Mouse (Mus musculus): ENCODE results near the gene Cdk6. TPM values are rescaled to one million over a fixed set of nuclear protein-coding genes. Genes with fewer than 3 reads are reported as not detected.

Gene Cdk6
- polyA plus RNA-seq, 1 experiment = 13.4 TPM

DNA sequence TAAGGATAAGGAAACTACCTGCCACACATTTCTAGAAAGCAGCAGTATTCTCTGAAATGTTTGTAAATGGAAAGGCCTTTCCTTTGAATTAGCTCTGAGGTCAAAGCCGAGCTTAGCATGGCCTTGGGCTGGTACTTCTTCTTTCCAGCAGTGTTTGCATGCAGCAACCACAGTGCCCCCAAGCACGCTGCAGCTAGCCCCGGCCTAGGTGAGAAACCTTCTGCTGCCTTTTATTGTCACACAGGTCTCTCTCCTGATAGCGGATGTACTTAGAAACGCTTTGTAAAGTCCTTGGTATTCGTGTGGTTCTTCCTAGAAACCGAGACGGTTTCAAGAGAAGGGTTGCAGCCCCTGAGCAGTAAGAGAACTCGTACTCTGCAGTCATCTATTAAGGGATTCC lies 119.6 kb downstream of the Cdk6 start:
- no peak for DNase-seq
- WGBS = 50% methylated on average over 9 of the region's 9 CpGs
- Histone ChIP-seq H3K4me3 (replicated peaks; ENCODE audit: extremely low read depth, low read depth, low read length) (no peak overlapping the region), H3K4me1 (ENCODE audit: control insufficient read depth, insufficient read depth, low read length) (peaks cover 1% of the 10 kb centered on the region)
- TF ChIP-seq POLR2A (IDR thresholded peaks at IDR 0.05; ENCODE audit: borderline replicate concordance, extremely low read depth, low read depth, low read length) = no peak
- no peak for TF ChIP-seq CTCF (IDR thresholded peaks at IDR 0.05; ENCODE audit: insufficient read depth, low read length)

- Histone ChIP-seq H3K4me1 (ENCODE audit: control insufficient read depth, insufficient read depth, low read length) (peaks cover 6% of the 10 kb centered on the region), H3K4me3 (replicated peaks; ENCODE audit: extremely low read depth, low read depth, low read length) (no peak overlapping the region)
- DNase-seq = no peak
- WGBS = 61% methylated on average over 7 of the region's 7 CpGs
- TF ChIP-seq CTCF (IDR thresholded peaks at IDR 0.05; ENCODE audit: insufficient read depth, low read length) (no peak), POLR2A (IDR thresholded peaks at IDR 0.05; ENCODE audit: borderline replicate concordance, extremely low read depth, low read depth, low read length) (no peak)
Observed at GRCm38 (mm10) chr5:3461401-3461800, 120.1 kb downstream of the Cdk6 start.

DNA sequence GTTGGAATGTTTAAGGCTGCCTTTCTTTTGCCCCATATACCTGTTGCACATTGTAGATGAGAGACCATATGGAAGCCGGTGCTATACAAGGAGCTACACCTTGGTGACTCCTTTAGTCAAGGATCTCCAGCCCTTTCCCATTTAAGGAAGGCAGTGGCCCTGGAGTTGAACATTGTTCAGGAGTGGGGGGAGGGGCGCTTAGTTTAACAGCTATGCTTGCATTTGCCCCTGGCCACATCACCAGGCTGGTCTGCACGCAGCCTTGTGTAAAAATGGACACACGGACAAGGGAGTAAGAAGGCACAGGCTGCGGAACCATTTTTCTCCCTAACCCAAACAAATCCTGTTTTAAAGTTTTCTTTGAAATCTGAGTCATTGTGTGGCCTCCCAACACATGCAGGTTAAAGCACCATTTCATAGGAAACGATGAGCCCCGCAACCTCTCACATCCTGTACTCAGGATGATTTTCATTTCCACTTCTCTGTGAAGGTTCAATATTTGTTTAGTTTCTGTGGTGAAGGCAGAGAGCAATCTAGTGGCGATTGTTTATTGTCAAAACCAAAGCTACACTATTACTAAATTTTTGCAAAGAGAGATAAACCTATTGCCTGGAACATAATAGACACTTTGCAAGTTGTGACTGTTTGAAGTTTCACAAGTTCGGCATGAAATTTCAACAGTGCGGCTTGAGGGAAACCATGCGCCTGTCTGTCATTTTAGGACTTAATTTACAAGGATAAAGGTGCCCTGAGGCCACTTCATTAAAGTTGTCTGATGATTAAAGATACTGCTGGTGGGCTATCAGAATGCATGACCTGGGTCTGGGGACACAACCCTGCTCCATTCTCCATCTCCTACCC lies 121.8 kb downstream of the Cdk6 start:
- DNase-seq = no peak
- WGBS = 60% methylated on average over 11 of the region's 11 CpGs
- no peak for TF ChIP-seq POLR2A (IDR thresholded peaks at IDR 0.05; ENCODE audit: borderline replicate concordance, extremely low read depth, low read depth, low read length)
- no peak for TF ChIP-seq CTCF (IDR thresholded peaks at IDR 0.05; ENCODE audit: insufficient read depth, low read length)
- Histone ChIP-seq H3K4me1 (ENCODE audit: control insufficient read depth, insufficient read depth, low read length) (peaks cover 9% of the 10 kb centered on the region), H3K4me3 (replicated peaks; ENCODE audit: extremely low read depth, low read depth, low read length) (no peak overlapping the region)

- DNase-seq = no peak
- Histone ChIP-seq H3K4me3 (replicated peaks; ENCODE audit: extremely low read depth, low read depth, low read length) (no peak overlapping the region), H3K4me1 (ENCODE audit: control insufficient read depth, insufficient read depth, low read length) (peaks cover 9% of the 10 kb centered on the region)
- TF ChIP-seq POLR2A (IDR thresholded peaks at IDR 0.05; ENCODE audit: borderline replicate concordance, extremely low read depth, low read depth, low read length) (no peak), CTCF (IDR thresholded peaks at IDR 0.05; ENCODE audit: insufficient read depth, low read length) (no peak)
- 81% methylated on average over 3 of the region's 3 CpGs for whole genome bisulfite sequencing
Observed at GRCm38 (mm10) chr5:3463758-3464157, 122.5 kb downstream of the Cdk6 start.

GRCm38 (mm10) chr5:3466069-3466877 lies 125.0 kb downstream of the Cdk6 start:
- TF ChIP-seq POLR2A (IDR thresholded peaks at IDR 0.05; ENCODE audit: borderline replicate concordance, extremely low read depth, low read depth, low read length) = no peak
- no peak for TF ChIP-seq CTCF (IDR thresholded peaks at IDR 0.05; ENCODE audit: insufficient read depth, low read length)

DNA sequence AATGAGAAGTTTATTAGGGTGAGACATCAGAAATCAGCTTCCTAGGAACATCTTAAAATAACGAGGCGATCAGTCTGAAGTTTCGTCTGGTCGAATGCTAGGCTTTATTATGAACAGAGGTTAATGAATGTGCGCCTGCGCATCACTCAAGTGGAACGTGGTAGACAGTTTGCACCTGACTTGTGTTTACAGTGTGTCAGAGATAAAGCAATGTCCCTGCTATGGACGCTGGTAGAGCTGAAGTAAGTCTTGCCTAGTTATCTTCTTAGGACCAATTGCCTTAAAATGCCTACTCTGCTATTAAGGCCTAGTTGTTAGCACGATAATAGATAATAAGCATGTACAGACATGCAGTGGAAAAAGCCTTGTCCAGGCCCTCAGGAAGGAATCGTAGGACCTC lies 129.6 kb downstream of the Cdk6 start:
- peaks cover 10% of the 10 kb centered on the region for H3K4me1 ChIP-seq (ENCODE audit: control insufficient read depth, insufficient read depth, low read length)
- H3K4me3 ChIP-seq (replicated peaks; ENCODE audit: extremely low read depth, low read depth, low read length) = no peak overlapping the region
- no peak for TF ChIP-seq CTCF (IDR thresholded peaks at IDR 0.05; ENCODE audit: insufficient read depth, low read length)
- 88% methylated on average over 10 of the region's 10 CpGs for WGBS
- DNase-seq = no peak

More at GRCm38 (mm10) chr5:3466069-3466877, 125.0 kb downstream of the Cdk6 start:
- Histone ChIP-seq H3K4me3 (replicated peaks; ENCODE audit: extremely low read depth, low read depth, low read length) (no peak overlapping the region), H3K4me1 (ENCODE audit: control insufficient read depth, insufficient read depth, low read length) (peaks cover 9% of the 10 kb centered on the region)
- WGBS = 44% methylated on average over 7 of the region's 7 CpGs
- DNase-seq = no peak

- DNase-seq = no peak
- no peak for TF ChIP-seq POLR2A (IDR thresholded peaks at IDR 0.05; ENCODE audit: borderline replicate concordance, extremely low read depth, low read depth, low read length)
- TF ChIP-seq CTCF (IDR thresholded peaks at IDR 0.05; ENCODE audit: insufficient read depth, low read length) = no peak
- H3K4me3 ChIP-seq (replicated peaks; ENCODE audit: extremely low read depth, low read depth, low read length) = no peak overlapping the region
- 77% methylated on average over 22 of the region's 22 CpGs for WGBS
- 0 out of 2 replicates have a peak, but pooled peaks cover 2% of the 10 kb centered on the region for H3K4me1 ChIP-seq (ENCODE audit: control insufficient read depth, insufficient read depth, low read length)
Observed at GRCm38 (mm10) chr5:3472311-3473156, 131.2 kb downstream of the Cdk6 start.

DNA sequence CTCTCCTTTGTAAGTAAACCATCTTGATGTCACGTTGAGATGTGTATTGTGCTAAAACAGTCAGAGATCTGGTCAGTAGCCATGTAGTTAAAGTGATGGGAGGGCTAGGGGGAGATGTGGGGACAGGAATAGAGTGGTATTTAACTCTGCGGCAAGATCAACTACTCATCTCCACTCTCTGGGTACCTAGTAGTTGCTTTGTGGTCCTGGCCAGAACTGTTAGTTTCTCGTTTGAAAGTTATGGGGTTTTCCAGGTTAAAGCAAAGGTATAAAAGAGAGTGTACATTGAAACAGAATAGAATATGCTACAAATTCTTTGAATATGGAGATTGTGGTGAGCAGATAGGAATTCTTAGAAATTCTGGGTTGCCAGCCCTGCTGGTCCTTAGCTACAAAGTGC lies 136.4 kb downstream of the Cdk6 start:
- no peaks in the 10 kb centered on the region for H3K4me1 ChIP-seq (ENCODE audit: control insufficient read depth, insufficient read depth, low read length)
- DNase-seq = no peak
- H3K4me3 ChIP-seq (replicated peaks; ENCODE audit: extremely low read depth, low read depth, low read length) = no peak overlapping the region
- WGBS = 89% methylated on average over 3 of the region's 3 CpGs
- TF ChIP-seq POLR2A (IDR thresholded peaks at IDR 0.05; ENCODE audit: borderline replicate concordance, extremely low read depth, low read depth, low read length) (no peak), CTCF (IDR thresholded peaks at IDR 0.05; ENCODE audit: insufficient read depth, low read length) (no peak)

- DNase-seq = no peak
- Histone ChIP-seq H3K4me1 (ENCODE audit: control insufficient read depth, insufficient read depth, low read length) (no peaks in the 10 kb centered on the region), H3K4me3 (replicated peaks; ENCODE audit: extremely low read depth, low read depth, low read length) (no peak overlapping the region)
- TF ChIP-seq CTCF (IDR thresholded peaks at IDR 0.05; ENCODE audit: insufficient read depth, low read length) = no peak
- TF ChIP-seq POLR2A (IDR thresholded peaks at IDR 0.05; ENCODE audit: borderline replicate concordance, extremely low read depth, low read depth, low read length) = no peak
- 93% methylated on average over 8 of the region's 8 CpGs for WGBS
Observed at GRCm38 (mm10) chr5:3478216-3478615, 136.9 kb downstream of the Cdk6 start.
